Mouse (Mus musculus) cerebellum, adult 2 months (tissue): Measurements from ENCODE around the gene Raf1.

ENCODE experiments used
- CTCF ChIP-seq: fragments of 200-500 bp; IDR thresholded peaks from 2 replicates; pipeline ENCODE4 v1.5.1; 2011; ENCODE audit warnings: low read depth, mild to moderate bottlenecking, control low read depth, low read length, moderate library complexity, borderline replicate concordance; ENCODE audit not compliant: insufficient read depth
- POLR2A ChIP-seq: fragments of 200-500 bp; IDR thresholded peaks from 2 replicates; pipeline ENCODE4 v1.6.1; 2011; ENCODE audit warnings: low read length, control low read depth, borderline replicate concordance; ENCODE audit not compliant: insufficient read depth

DNA sequence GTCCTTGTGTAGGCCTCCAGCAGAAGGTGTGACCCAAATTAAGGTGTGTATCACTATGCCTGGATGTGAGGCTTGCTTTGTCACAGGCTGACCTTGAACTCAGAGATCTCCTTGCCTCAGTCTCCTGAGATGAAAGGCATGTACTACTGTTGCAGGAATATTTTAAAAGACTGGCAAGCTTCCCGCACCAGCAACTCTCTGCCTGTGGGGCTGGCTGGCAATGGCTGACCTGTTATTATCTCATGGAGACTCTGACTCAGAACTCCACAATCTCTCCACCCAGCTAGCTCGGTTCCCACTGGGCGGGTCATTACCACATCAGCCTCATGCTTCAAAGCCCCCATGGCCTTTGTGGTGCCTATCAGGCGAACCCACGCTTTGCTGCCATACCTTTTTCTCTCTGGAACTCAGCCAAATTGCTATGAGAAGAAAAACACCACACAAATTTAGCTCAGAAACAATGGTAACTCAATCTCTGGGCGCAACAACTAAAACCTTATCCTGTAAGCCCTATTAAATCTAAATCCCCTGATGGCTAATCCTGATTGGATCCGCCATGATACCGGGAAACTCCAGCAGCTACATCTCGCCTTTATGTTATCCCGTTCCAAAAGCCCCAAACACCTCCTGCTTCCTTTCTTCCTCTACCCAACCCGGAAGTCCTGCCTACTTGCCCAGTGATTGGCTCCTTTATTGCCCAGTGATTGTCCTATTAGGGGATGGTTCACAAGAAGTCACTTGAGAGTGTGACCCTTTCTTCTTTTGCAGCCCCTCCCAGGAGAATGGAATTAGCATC, 8.6 kb upstream of the Raf1 start:
- TF ChIP-seq CTCF (no peak), POLR2A (no peak)
